Mouse (Mus musculus): ENCODE measurements at regions not wholly inside any gene's neighbourhood (a gene's known extent, or its start where the extent isn't known, plus 50 kb on each side); places are given as distances from the start of the nearest gene placed in this dataset.

DNA sequence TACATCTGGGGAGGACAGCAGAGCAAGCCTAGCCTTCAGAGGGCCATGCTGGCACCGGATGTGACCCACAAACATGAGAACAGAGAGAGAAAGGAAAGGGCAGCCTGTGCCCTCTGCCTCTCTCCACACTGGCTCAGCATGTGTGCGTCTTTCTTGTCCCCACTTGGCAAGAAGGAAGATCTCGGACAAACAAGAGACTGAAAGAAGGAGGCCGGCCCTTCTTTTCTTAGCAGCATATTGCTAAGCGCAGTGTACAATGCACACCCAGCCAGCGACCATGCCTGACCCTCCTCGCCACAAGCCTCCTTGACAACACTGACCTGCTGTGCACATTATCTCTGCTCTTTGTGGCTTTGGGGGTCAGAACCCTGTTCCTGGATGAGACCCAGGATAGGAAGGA, 181.4 kb upstream of the Dapk1 start:
- Histone ChIP-seq H3K27me3 (ENCODE audit: insufficient read depth, low read length) (no peaks in the 10 kb centered on the region), H3K4me1 (ENCODE audit: insufficient read depth) (no peaks in the 10 kb centered on the region), H3K9ac (replicated peaks) (no peak overlapping the region), H3K4me3 (ENCODE audit: low read depth, low read length) (no peak overlapping the region), H3K36me3 (replicated peaks; ENCODE audit: insufficient read depth, low read length) (no peaks in the 10 kb centered on the region), H3K9me3 (ENCODE audit: low read length) (no peaks in the 10 kb centered on the region), H3K4me2 (ENCODE audit: low read depth, low read length) (no peak overlapping the region), H3K27ac (ENCODE audit: low read depth) (no peak overlapping the region)
- ATAC-seq (no peak), DNase-seq (no peak)
- TF ChIP-seq EP300 (IDR thresholded peaks at IDR 0.05; ENCODE audit: low read depth) = no peak
- no peak for TF ChIP-seq CTCF (IDR thresholded peaks at IDR 0.05; ENCODE audit: low read depth)
- 70% methylated on average over 7 of the region's 7 CpGs for WGBS (ENCODE audit: insufficient replicate concordance)

GRCm38 (mm10) chr13:60420842-60421696, 180.7 kb upstream of the Dapk1 start:
- 47% methylated on average over 3 of the region's 3 CpGs for WGBS (ENCODE audit: insufficient replicate concordance)
- no peaks in the 10 kb centered on the region for H3K4me1 ChIP-seq (ENCODE audit: insufficient read depth)
- no peak overlapping the region for H3K9ac ChIP-seq (replicated peaks)
- TF ChIP-seq CTCF (IDR thresholded peaks at IDR 0.05; ENCODE audit: low read depth) (no peak), EP300 (IDR thresholded peaks at IDR 0.05; ENCODE audit: low read depth) (no peak)
- no peaks in the 10 kb centered on the region for H3K9me3 ChIP-seq (ENCODE audit: low read length)
- no peaks in the 10 kb centered on the region for H3K36me3 ChIP-seq (replicated peaks; ENCODE audit: insufficient read depth, low read length)
- no peak for ATAC-seq
- H3K27me3 ChIP-seq (ENCODE audit: insufficient read depth, low read length) = no peaks in the 10 kb centered on the region
- DNase-seq = no peak
- H3K4me2 ChIP-seq (ENCODE audit: low read depth, low read length) = no peak overlapping the region
- H3K4me3 ChIP-seq (ENCODE audit: low read depth, low read length) = no peak overlapping the region
- H3K27ac ChIP-seq (ENCODE audit: low read depth) = no peak overlapping the region

GRCm38 (mm10) chr13:60424267-60424666, 177.5 kb upstream of the Dapk1 start:
- H3K9ac ChIP-seq (replicated peaks) = no peak overlapping the region
- ATAC-seq (no peak), DNase-seq (no peak)
- no peaks in the 10 kb centered on the region for H3K36me3 ChIP-seq (replicated peaks; ENCODE audit: insufficient read depth, low read length)
- H3K4me2 ChIP-seq (ENCODE audit: low read depth, low read length) = no peak overlapping the region
- no peak overlapping the region for H3K27ac ChIP-seq (ENCODE audit: low read depth)
- H3K4me3 ChIP-seq (ENCODE audit: low read depth, low read length) = no peak overlapping the region
- H3K9me3 ChIP-seq (ENCODE audit: low read length) = no peaks in the 10 kb centered on the region
- H3K27me3 ChIP-seq (ENCODE audit: insufficient read depth, low read length) = no peaks in the 10 kb centered on the region
- no peaks in the 10 kb centered on the region for H3K4me1 ChIP-seq (ENCODE audit: insufficient read depth)
- TF ChIP-seq EP300 (IDR thresholded peaks at IDR 0.05; ENCODE audit: low read depth) = no peak
- no peak for TF ChIP-seq CTCF (IDR thresholded peaks at IDR 0.05; ENCODE audit: low read depth)
- WGBS (ENCODE audit: insufficient replicate concordance) = 57% methylated on average over 6 of the region's 6 CpGs

DNA sequence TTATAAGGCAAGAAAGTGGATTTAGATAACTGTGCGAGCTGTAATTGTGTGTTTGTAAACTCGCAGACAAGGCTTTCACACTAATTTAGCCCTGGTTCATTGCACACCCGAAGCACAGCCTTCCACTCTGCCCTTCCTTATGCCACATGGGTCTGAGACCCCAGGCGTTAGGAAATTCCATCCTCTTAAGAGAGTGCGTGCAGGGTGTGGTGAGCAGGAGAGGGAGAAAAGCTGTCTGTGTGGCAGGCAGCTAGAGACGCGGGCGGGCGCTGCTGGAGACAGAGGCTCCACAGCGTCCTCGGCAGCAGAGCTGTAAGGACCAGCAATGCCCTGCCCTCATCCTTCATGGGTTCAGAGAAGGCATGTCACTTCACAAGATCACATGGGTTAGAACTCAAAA, 176.6 kb upstream of the Dapk1 start:
- TF ChIP-seq EP300 (IDR thresholded peaks at IDR 0.05; ENCODE audit: low read depth) = no peak
- TF ChIP-seq CTCF (IDR thresholded peaks at IDR 0.05; ENCODE audit: low read depth) = no peak
- no peak for ATAC-seq
- H3K27me3 ChIP-seq (ENCODE audit: insufficient read depth, low read length) = no peaks in the 10 kb centered on the region

GRCm38 (mm10) chr13:60425556-60425955, 176.2 kb upstream of the Dapk1 start:
- no peak for TF ChIP-seq EP300 (IDR thresholded peaks at IDR 0.05; ENCODE audit: low read depth)
- no peak for TF ChIP-seq CTCF (IDR thresholded peaks at IDR 0.05; ENCODE audit: low read depth)
- H3K27ac ChIP-seq (ENCODE audit: low read depth) = no peak overlapping the region
- no peaks in the 10 kb centered on the region for H3K9me3 ChIP-seq (ENCODE audit: low read length)
- DNase-seq (no peak), ATAC-seq (no peak)
- no peaks in the 10 kb centered on the region for H3K27me3 ChIP-seq (ENCODE audit: insufficient read depth, low read length)
- H3K4me1 ChIP-seq (ENCODE audit: insufficient read depth) = no peaks in the 10 kb centered on the region
- no peaks in the 10 kb centered on the region for H3K36me3 ChIP-seq (replicated peaks; ENCODE audit: insufficient read depth, low read length)
- 64% methylated on average over 6 of the region's 6 CpGs for WGBS (ENCODE audit: insufficient replicate concordance)
- H3K4me3 ChIP-seq (ENCODE audit: low read depth, low read length) = no peak overlapping the region
- H3K9ac ChIP-seq (replicated peaks) = no peak overlapping the region
- H3K4me2 ChIP-seq (ENCODE audit: low read depth, low read length) = no peak overlapping the region

More for the DNA sequence above, 176.6 kb upstream of the Dapk1 start:
- H3K9ac ChIP-seq (replicated peaks) = no peak overlapping the region
- no peaks in the 10 kb centered on the region for H3K9me3 ChIP-seq (ENCODE audit: low read length)
- H3K36me3 ChIP-seq (replicated peaks; ENCODE audit: insufficient read depth, low read length) = no peaks in the 10 kb centered on the region
- no peak overlapping the region for H3K4me3 ChIP-seq (ENCODE audit: low read depth, low read length)
- H3K4me2 ChIP-seq (ENCODE audit: low read depth, low read length) = no peak overlapping the region
- H3K27ac ChIP-seq (ENCODE audit: low read depth) = no peak overlapping the region
- no peak for DNase-seq
- WGBS (ENCODE audit: insufficient replicate concordance) = 80% methylated on average over 11 of the region's 11 CpGs
- H3K4me1 ChIP-seq (ENCODE audit: insufficient read depth) = no peaks in the 10 kb centered on the region

DNA sequence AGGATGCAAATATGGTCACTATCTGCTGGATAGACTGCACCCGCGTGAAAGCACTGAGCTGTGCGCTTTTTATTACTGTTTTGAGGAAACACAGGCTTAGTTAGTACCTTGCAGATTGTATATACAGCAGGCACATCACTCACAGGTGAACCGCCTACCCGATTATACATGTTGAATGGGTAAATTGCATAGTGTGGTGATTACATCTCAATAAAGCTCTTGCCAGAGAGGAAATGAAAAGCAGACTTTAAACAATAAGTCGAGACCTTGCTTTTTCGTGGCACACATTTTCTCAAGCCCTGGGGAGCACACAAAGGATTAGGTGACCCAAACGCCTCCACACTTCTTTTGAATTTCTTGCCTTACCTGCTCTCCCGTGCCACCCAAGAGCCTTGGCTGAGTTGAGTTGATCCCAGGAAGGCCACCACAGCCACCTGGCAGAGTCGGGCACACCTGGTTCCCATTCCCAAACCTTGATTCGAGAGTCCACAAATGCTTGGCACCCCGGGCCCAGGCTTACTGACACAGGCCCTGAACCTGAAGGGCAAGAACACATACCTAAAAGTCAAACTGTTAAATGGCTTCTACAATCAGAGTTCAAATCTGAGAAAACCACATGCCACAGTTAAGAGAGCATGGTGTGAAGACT, 175.4 kb upstream of the Dapk1 start:
- ATAC-seq = no peak
- H3K27ac ChIP-seq (ENCODE audit: low read depth) = no peak overlapping the region
- H3K27me3 ChIP-seq (ENCODE audit: insufficient read depth, low read length) = no peaks in the 10 kb centered on the region
- no peaks in the 10 kb centered on the region for H3K4me1 ChIP-seq (ENCODE audit: insufficient read depth)
- no peaks in the 10 kb centered on the region for H3K9me3 ChIP-seq (ENCODE audit: low read length)
- no peaks in the 10 kb centered on the region for H3K36me3 ChIP-seq (replicated peaks; ENCODE audit: insufficient read depth, low read length)
- TF ChIP-seq CTCF (IDR thresholded peaks at IDR 0.05; ENCODE audit: low read depth) (no peak), EP300 (IDR thresholded peaks at IDR 0.05; ENCODE audit: low read depth) (no peak)
- no peak overlapping the region for H3K4me2 ChIP-seq (ENCODE audit: low read depth, low read length)
- DNase-seq = no peak
- WGBS (ENCODE audit: insufficient replicate concordance) = 79% methylated on average over 12 of the region's 12 CpGs
- H3K4me3 ChIP-seq (ENCODE audit: low read depth, low read length) = no peak overlapping the region
- no peak overlapping the region for H3K9ac ChIP-seq (replicated peaks)

Data from liver, postnatal 0 days (tissue).